ENCODE assay signal across 8 mouse cellular contexts in genomic region chr15:81810671-81811598, GRCm38 (mm10). TPM values are rescaled to one million over a fixed set of nuclear protein-coding genes. Genes with fewer than 3 reads are reported as not detected.
DNase-seq lines count a peak whose midpoint lies in the region; ATAC-seq lines count a peak whose summit lies in the region.

No protein-coding gene starts in this region.

- ATAC-seq in inflammation-experienced regulatory T-cells, adult 6 months = peak; percentile 96
- peak; percentile 94 for ATAC-seq in megakaryocyte-erythroid progenitor cell, adult 5-6 weeks (replicated peaks; ENCODE audit: low FRiP score, low TSS enrichment, poor library complexity, severe bottlenecking)

- intact Hi-C loops in gastrocnemius, postnatal 14 days (cut with DNase I; ENCODE audit: low total_unique reads) = no loop called here
- intact Hi-C loops in left cerebral cortex, postnatal 10 days (cut with DNase I) = loop anchor here (5.0 kb wide), 1 partner anchor 64 kb away; the partner anchor contains the start of genes Rangap1 and Zc3h7b

- DNase-seq in adrenal gland, adult (ENCODE audit: inconsistent age in 2 of 2, low spot score in 1 of 2) = peak; percentile 99
- DNase-seq in embryo, embryonic 10.5 days (ENCODE audit: low spot score) = peak; percentile 99
- DNase-seq in gastrocnemius, postnatal 14 days = peak; percentile 99
- DNase-seq in left cerebral cortex, postnatal 10 days (ENCODE audit: extremely low spot score in 1 of 2, low spot score in 2 of 2) = peak; percentile 98 to 99
- DNase-seq in right cerebral cortex, postnatal 25 days = peak; percentile 98
- peak; percentile 98 to 99 for DNase-seq in urinary bladder, postnatal 4 days (ENCODE audit: low spot score in 2 of 2)

RNA-seq across cellular contexts. Expression of gene Tef, which starts 8.7 kb away (rescaled TPM):
- 100 to 1,000 TPM; 101 to 115 TPM for total RNA-seq in gastrocnemius, postnatal 14 days (2021)
- polyA plus RNA-seq in inflammation-experienced regulatory T-cells, adult 6 months (2017; shearing (Covaris generic)) = 10 to 100 TPM in 1 of 3 experiments, 1 to 10 TPM in 2; 2.3 to 14.0 (median 8.8) TPM
- 100 to 1,000 TPM; 121 to 143 TPM for total RNA-seq in left cerebral cortex, postnatal 10 days (2021)
- total RNA-seq in megakaryocyte-erythroid progenitor cell, adult 5-6 weeks (2014; fragmentation: Nextera tagmentation) = 10.9 and 13.2 TPM in 2 replicates
- total RNA-seq in megakaryocyte-erythroid progenitor cell, adult 5-6 weeks (2017) = 12.7 and 14.4 TPM in 2 replicates

RNA-seq across cellular contexts. Expression of gene Tob2, which starts 47.7 kb away (rescaled TPM):
- 100 to 1,000 TPM in 1 of 2 experiments, 10 to 100 TPM in 1; 44.8 to 106 TPM for total RNA-seq in gastrocnemius, postnatal 14 days (2021)
- polyA plus RNA-seq in inflammation-experienced regulatory T-cells, adult 6 months (2017; shearing (Covaris generic)) = 10 to 100 TPM; 29.7 to 45.8 (median 34.0) TPM
- 10 to 100 TPM; 25.5 to 29.9 TPM for total RNA-seq in left cerebral cortex, postnatal 10 days (2021)
- total RNA-seq in megakaryocyte-erythroid progenitor cell, adult 5-6 weeks (2014; fragmentation: Nextera tagmentation) = 22.4 and 32.1 TPM in 2 replicates
- total RNA-seq in megakaryocyte-erythroid progenitor cell, adult 5-6 weeks (2017) = 11.7 and 20.4 TPM in 2 replicates

Comparison
In these comparisons a context has a peak if more than half of its experiments do, and no peak if none do; other contexts are left out.
1. Peak in every context shown above with its lines: DNase-seq and ATAC-seq.
2. RNA of gene Tef, which starts 8.7 kb away (total RNA-seq): 121 to 143 TPM in left cerebral cortex, postnatal 10 days and 101 to 115 TPM in gastrocnemius, postnatal 14 days; 10.9 to 14.4 TPM in megakaryocyte-erythroid progenitor cell, adult 5-6 weeks; every median in the first group is over 4 times any median in the second.